Mouse (Mus musculus): ENCODE data around the gene Klhdc1.

Gene Klhdc1

GRCm38 (mm10) chr12:69240876-69241275 is at the start of gene Klhdc1:
Gene Klhdc1 (plus strand): TSS chr12:69241176.
- DNase-seq: no peak

- no peak for DNase-seq
Observed at GRCm38 (mm10) chr12:69191396-69191795, 49.6 kb upstream of the Klhdc1 start.

DNA sequence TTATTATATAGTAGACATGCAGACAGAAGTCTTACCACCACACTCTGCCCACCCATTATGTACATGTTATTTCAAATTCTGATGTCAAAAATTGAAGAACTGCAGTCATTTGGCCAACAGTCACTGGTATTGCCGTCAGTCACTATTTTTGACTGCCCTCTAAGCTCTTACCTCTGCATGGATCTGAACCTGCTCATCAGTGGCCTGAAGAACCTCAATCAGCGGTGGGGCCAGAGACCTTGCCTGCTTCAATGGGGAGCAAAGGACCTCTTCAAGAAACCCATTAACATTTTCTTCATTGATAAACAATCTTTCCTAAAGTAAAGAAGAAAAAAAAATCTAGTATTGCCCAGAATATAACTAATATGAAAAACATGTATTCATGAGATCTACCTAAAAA is 48.3 kb upstream of the Klhdc1 start:
- no peak for DNase-seq

GRCm38 (mm10) chr12:69196444-69197377 is 44.3 kb upstream of the Klhdc1 start, which contains the start of gene Gm49383:
Gene Gm49383 (minus strand): TSS chr12:69197104.
- peak; percentile 60 for DNase-seq

DNA sequence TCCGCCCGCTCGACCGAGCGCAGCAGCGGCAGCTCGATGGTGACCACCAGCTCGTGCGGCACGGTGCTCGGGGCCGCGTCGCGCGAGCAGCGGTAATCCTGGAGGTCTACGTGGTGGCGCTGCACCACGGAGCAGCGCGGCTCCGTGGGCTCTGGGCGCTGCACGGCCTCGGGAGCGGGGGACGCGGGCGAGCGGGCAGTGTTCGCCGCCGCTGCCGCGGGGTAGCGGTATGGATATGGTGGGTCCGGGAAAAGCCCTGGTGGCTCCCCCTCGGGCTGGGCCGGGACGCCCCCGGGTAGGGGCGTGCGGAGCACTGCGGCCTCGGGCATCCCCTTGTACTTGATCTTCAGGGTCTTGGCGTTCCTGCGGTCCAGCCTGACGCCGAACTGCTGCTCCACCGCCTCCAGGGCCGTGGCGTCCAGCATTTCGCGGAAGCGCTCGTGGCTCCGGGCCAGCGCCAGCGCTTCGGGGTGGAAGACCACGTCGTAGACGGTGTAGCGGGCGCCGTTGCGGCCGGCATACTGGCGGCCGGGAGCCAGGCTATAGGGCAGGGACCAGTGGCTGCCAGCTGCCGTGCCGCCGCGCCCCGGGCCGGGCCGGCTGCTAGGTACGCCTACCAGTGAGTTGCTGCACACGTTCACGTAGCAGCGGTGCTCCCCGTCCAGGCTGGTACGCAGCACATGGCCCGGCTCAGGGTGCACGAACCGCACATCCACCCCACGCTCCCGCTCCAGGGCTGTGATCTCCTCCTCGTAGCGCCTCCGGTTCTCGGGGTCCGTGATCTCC is 43.4 kb upstream of the Klhdc1 start:
- peak; percentile 46 for DNase-seq

DNA sequence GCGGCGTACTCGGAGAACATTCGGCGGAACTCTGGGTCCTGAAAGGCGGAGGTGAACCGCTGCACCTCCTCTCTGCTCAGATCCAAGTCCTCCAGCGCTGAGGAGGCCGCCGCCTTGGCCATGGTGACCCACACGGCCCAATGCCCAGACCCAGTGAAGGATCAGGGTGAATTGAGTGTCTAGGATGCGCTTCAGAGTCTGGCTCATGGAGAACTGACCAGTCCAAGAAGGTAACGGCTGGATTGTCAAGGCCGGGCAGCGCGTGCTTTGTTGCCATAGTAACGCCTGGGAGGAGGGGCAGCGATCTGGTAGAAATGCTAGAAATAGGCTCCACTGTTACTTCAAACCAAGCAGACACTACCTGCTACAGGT is 42.8 kb upstream of the Klhdc1 start, which contains the start of gene Dnaaf2:
Gene Dnaaf2, minus strand, starts transcription at position 266 of the 372 bp plus-strand sequence.
- DNase-seq: peak; percentile 69

DNA sequence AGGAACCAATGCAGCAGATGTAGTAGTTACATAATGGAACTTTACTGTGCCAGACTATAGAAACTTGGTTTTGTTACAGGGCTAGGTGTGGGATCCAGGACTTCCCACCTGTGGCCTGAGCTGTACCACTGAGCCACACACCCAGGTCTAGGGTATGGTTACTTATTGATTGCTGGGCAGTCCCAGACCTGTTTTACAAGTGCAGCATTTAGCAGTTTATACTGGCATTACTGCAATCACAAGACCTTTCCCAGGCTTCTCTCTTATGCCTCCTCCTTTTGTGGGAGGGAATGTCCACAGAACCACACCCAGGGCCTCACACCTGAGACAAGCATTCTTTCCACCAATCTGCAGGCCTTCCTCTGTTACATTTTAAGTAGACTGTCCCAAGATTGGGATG is 42.0 kb upstream of the Klhdc1 start:
- DNase-seq: no peak

GRCm38 (mm10) chr12:69204052-69204833 is 36.7 kb upstream of the Klhdc1 start, which contains the start of gene Gm49384:
Gene Gm49384 (minus strand): TSS chr12:69204267.
- DNase-seq: no peak

- DNase-seq: no peak
Observed at GRCm38 (mm10) chr12:69207396-69207795, 33.6 kb upstream of the Klhdc1 start.

DNA sequence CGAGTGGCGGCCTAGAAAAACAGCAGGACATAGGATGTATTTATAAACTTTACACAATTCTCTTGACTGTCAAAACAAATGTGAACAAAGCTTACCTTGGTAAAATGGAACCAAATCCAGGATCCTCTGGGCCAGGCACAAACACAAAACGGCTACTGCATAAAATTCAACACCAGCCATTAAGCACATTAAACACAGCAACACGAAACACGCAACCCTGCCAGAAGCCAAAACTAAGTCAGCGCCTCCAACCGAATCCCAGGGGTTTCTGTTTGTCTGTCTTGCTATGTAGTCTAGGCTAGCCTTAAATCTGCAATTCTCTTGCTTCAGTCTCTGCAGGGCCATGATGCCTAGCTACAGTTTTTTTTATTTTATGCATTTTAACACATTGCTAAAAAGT is 33.0 kb upstream of the Klhdc1 start:
- DNase-seq: no peak

- no peak for DNase-seq
Observed at GRCm38 (mm10) chr12:69208520-69208919, 32.5 kb upstream of the Klhdc1 start.

DNA sequence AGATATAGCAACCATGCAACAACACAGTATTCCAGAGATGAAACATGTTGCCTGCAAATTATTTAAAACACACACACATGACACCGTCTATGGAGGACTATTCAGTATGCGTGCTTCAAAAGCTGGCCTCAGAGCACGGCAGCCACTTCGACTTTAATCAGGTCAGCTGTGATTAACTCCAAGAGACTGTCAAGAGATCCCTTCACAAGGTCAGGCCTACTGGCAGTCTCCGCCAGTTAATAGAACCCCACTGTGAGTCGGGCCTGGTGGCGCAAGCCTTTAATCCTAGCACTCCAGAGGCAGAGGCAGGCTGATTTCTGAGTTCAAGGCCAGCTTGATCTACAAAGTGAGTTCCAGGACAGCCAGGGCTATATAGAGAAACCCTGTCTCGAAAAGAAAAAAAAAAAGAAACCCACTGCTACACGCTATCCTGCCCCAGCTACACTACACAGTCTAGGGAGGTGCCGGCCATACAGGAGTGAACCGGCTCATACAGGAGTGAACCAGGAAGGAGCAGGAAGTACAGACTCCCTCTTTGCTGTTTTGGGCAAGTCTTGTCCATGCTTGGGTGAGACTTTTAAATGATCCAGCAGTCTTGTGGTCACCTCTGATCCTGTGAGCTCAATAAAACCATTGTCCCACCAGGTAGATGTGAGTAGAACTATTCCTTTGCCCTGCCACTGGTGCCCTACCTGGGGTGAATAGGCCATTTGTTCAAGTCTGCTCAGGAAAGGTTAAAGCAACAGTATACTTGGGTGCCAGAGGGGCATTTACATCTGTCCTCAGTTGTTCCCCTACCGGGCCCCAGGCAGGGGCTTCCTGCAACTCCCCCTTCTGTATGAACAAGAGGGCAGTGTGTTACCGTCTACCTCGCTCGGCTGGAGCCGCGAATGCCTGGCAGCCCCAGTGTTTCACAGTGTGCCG is 30.7 kb upstream of the Klhdc1 start:
- no peak for DNase-seq

- no peak for DNase-seq
Observed at GRCm38 (mm10) chr12:69211057-69211456, 29.9 kb upstream of the Klhdc1 start.

GRCm38 (mm10) chr12:69213186-69213777 is 27.7 kb upstream of the Klhdc1 start:
- DNase-seq: no peak

DNA sequence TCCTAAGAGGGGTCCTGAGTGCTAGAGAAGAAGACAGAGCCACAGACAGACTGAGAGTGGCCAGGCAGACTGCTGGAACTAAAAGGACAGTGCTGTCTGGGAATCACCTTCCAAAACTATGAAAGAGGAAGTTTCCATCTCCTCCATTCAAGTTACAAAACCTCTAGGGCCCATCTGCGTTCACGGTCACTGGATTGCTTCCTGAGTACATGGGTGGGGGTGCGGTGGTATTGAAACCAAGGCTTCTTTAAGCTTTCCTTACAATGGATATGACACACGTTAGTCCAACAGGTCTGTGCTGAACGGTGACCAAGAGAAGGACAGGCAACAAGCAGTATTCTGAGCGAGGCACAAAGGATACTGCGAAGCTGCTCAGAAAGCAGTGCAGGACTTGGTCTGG is 26.6 kb upstream of the Klhdc1 start:
- DNase-seq: no peak

- DNase-seq: no peak
Observed at GRCm38 (mm10) chr12:69215000-69215785, 25.8 kb upstream of the Klhdc1 start.

- DNase-seq: no peak
Observed at GRCm38 (mm10) chr12:69216587-69216986, 24.4 kb upstream of the Klhdc1 start.

- DNase-seq: no peak
Observed at GRCm38 (mm10) chr12:69220613-69221277, 20.2 kb upstream of the Klhdc1 start.

- peak; percentile 81 for DNase-seq
Observed at GRCm38 (mm10) chr12:69227776-69228466, 13.1 kb upstream of the Klhdc1 start, which contains the start of gene Pole2. Gene Pole2 (minus strand): TSS chr12:69228195.
